Mouse (Mus musculus): ENCODE results near the gene Psd.

DNA sequence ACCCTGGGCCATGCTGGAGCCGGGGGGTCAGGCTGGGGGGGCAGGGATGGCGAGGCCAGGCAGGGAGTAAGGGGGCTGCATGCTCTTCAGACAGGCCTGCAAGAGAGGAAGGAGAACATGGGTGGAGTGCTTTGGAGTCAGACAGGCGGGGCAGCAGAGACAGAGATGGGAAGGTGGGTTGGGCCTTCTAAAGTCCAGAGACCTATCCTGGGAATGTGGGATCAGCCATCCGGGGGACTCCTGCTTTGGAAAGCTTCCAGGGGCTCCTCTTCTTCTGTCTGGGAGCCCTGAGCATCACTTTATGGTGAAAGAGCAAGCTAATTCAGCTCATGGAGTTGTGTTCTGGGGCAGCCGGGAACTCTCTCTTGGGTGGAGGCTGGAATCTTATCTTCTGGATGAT lies 2.0 kb downstream of the Psd start:
- TF ChIP-seq POLR2A (IDR thresholded peaks at IDR 0.05; ENCODE audit: insufficient read depth, low read depth, low read length) (no peak), CTCF (IDR thresholded peaks at IDR 0.05) (no peak), EP300 (IDR thresholded peaks at IDR 0.05; ENCODE audit: insufficient read depth, low read depth, low read length) (no peak)

Data from heart, adult 2 months (tissue).